Mouse (Mus musculus): ENCODE data around the gene Sclt1. TPM values are rescaled to one million over a fixed set of nuclear protein-coding genes. Genes with fewer than 3 reads are reported as not detected.

Gene Sclt1
- polyA plus RNA-seq, 1 experiment, result 21.4 TPM

DNA sequence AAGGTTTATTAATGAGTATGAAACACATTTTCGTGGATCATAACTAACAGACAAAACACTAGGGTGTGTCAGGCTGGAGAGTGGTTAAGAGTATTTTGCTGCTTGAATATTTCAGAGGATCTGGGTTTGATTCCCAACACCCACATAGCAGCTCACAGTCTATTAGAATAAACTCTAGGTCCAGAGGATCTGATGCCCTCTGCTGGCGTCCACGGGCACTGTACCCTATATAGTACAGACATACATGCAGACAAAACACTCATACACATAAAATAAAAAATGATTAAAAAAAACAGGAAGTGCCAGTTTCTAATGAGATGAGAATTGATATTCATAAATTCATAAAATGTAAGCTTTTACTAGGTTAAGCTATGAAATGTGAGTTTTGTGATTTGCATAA lies 130.1 kb downstream of the Sclt1 start:
- H3K4me3 ChIP-seq (ENCODE audit: low read depth, low read length), result no peak overlapping the region
- no peaks in the 10 kb centered on the region for H3K9me3 ChIP-seq (replicated peaks; ENCODE audit: control insufficient read depth, insufficient read depth, low read length, poor library complexity, severe bottlenecking)
- H3K27me3 ChIP-seq (ENCODE audit: control insufficient read depth, insufficient read depth, low read length, poor library complexity, severe bottlenecking), result no peaks in the 10 kb centered on the region
- no peaks in the 10 kb centered on the region for H3K4me1 ChIP-seq (ENCODE audit: control insufficient read depth, insufficient read depth, low read length)
- peak; percentile 41 for TF ChIP-seq CTCF (IDR thresholded peaks at IDR 0.05; ENCODE audit: low read depth, low read length)
- TF ChIP-seq POLR2A (IDR thresholded peaks at IDR 0.05; ENCODE audit: insufficient read depth, low read length), result no peak
- no peak for TF ChIP-seq EP300 (IDR thresholded peaks at IDR 0.05; ENCODE audit: insufficient read depth, low read depth, low read length)
- H3K9ac ChIP-seq (ENCODE audit: low read depth, poor library complexity, severe bottlenecking), result no peak overlapping the region
- H3K36me3 ChIP-seq (ENCODE audit: control insufficient read depth, insufficient read depth, low read length, poor library complexity, severe bottlenecking), result peaks cover 84% of the 10 kb centered on the region
- no peak overlapping the region for H3K27ac ChIP-seq (ENCODE audit: insufficient read depth, low read length)

GRCm38 (mm10) chr3:41609071-41609470 lies 133.2 kb downstream of the Sclt1 start:
- Histone ChIP-seq H3K36me3 (ENCODE audit: control insufficient read depth, insufficient read depth, low read length, poor library complexity, severe bottlenecking) (peaks cover 98% of the 10 kb centered on the region), H3K4me3 (ENCODE audit: low read depth, low read length) (no peak overlapping the region), H3K9me3 (replicated peaks; ENCODE audit: control insufficient read depth, insufficient read depth, low read length, poor library complexity, severe bottlenecking) (no peaks in the 10 kb centered on the region), H3K27me3 (ENCODE audit: control insufficient read depth, insufficient read depth, low read length, poor library complexity, severe bottlenecking) (no peaks in the 10 kb centered on the region), H3K9ac (ENCODE audit: low read depth, poor library complexity, severe bottlenecking) (no peak overlapping the region), H3K27ac (ENCODE audit: insufficient read depth, low read length) (no peak overlapping the region), H3K4me1 (ENCODE audit: control insufficient read depth, insufficient read depth, low read length) (no peaks in the 10 kb centered on the region)
- no peak for TF ChIP-seq CTCF (IDR thresholded peaks at IDR 0.05; ENCODE audit: low read depth, low read length)

GRCm38 (mm10) chr3:41607467-41607866 lies 134.8 kb downstream of the Sclt1 start:
- Histone ChIP-seq H3K9me3 (replicated peaks; ENCODE audit: control insufficient read depth, insufficient read depth, low read length, poor library complexity, severe bottlenecking) (no peaks in the 10 kb centered on the region), H3K4me1 (ENCODE audit: control insufficient read depth, insufficient read depth, low read length) (no peaks in the 10 kb centered on the region), H3K9ac (ENCODE audit: low read depth, poor library complexity, severe bottlenecking) (no peak overlapping the region), H3K4me3 (ENCODE audit: low read depth, low read length) (no peak overlapping the region), H3K36me3 (ENCODE audit: control insufficient read depth, insufficient read depth, low read length, poor library complexity, severe bottlenecking) (peaks cover 99% of the 10 kb centered on the region), H3K27ac (ENCODE audit: insufficient read depth, low read length) (no peak overlapping the region), H3K27me3 (ENCODE audit: control insufficient read depth, insufficient read depth, low read length, poor library complexity, severe bottlenecking) (no peaks in the 10 kb centered on the region)
- no peak for TF ChIP-seq EP300 (IDR thresholded peaks at IDR 0.05; ENCODE audit: insufficient read depth, low read depth, low read length)
- no peak for TF ChIP-seq CTCF (IDR thresholded peaks at IDR 0.05; ENCODE audit: low read depth, low read length)
- no peak for TF ChIP-seq POLR2A (IDR thresholded peaks at IDR 0.05; ENCODE audit: insufficient read depth, low read length)

DNA sequence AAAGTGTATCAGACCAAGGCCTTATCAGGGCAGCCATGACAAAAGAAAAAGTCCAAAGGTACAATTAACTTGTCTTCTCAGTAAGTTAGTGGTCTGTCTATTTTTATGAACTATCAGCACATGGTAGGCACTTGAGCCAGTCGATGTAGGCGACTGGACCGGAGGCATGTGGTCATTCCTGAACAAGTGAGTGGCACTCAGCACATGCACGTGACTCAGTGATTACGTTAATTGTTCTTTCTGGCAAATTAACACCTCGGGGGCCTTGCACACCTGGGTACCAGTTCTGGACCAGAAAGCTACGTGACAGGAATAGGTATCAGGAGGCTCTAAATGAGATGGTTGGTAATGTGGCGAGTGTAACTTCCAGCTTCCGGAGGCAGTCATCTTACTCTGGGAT lies 135.3 kb downstream of the Sclt1 start:
- TF ChIP-seq EP300 (IDR thresholded peaks at IDR 0.05; ENCODE audit: insufficient read depth, low read depth, low read length), result no peak
- no peak for TF ChIP-seq CTCF (IDR thresholded peaks at IDR 0.05; ENCODE audit: low read depth, low read length)
- TF ChIP-seq POLR2A (IDR thresholded peaks at IDR 0.05; ENCODE audit: insufficient read depth, low read length), result no peak
- no peak overlapping the region for H3K27ac ChIP-seq (ENCODE audit: insufficient read depth, low read length)
- no peak overlapping the region for H3K9ac ChIP-seq (ENCODE audit: low read depth, poor library complexity, severe bottlenecking)
- H3K4me3 ChIP-seq (ENCODE audit: low read depth, low read length), result no peak overlapping the region
- no peaks in the 10 kb centered on the region for H3K4me1 ChIP-seq (ENCODE audit: control insufficient read depth, insufficient read depth, low read length)
- H3K27me3 ChIP-seq (ENCODE audit: control insufficient read depth, insufficient read depth, low read length, poor library complexity, severe bottlenecking), result no peaks in the 10 kb centered on the region
- H3K36me3 ChIP-seq (ENCODE audit: control insufficient read depth, insufficient read depth, low read length, poor library complexity, severe bottlenecking), result peaks cover 98% of the 10 kb centered on the region
- no peaks in the 10 kb centered on the region for H3K9me3 ChIP-seq (replicated peaks; ENCODE audit: control insufficient read depth, insufficient read depth, low read length, poor library complexity, severe bottlenecking)

DNA sequence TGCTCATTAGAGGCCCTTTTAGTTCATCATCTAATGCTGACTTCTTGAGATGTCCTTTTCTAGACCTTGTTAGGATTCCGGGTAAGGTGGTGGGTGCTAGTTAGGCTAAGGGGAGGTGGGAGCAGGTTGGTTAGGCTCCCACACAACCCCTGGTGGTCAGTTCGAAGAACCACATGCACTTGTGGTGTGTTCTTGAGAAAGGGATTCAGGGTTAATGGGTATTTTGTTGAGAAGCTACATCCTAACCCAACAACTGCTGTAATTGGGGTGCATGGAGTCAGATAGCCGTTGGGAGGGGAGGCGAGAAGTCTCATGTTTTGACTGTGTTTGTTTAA lies 136.0 kb downstream of the Sclt1 start:
- TF ChIP-seq CTCF (IDR thresholded peaks at IDR 0.05; ENCODE audit: low read depth, low read length), result peak; percentile 22
- TF ChIP-seq POLR2A (IDR thresholded peaks at IDR 0.05; ENCODE audit: insufficient read depth, low read length), result no peak
- no peaks in the 10 kb centered on the region for H3K9me3 ChIP-seq (replicated peaks; ENCODE audit: control insufficient read depth, insufficient read depth, low read length, poor library complexity, severe bottlenecking)

GRCm38 (mm10) chr3:41605601-41606329 lies 136.5 kb downstream of the Sclt1 start:
- peaks cover 98% of the 10 kb centered on the region for H3K36me3 ChIP-seq (ENCODE audit: control insufficient read depth, insufficient read depth, low read length, poor library complexity, severe bottlenecking)

More for the DNA sequence above, 136.0 kb downstream of the Sclt1 start:
- H3K27ac ChIP-seq (ENCODE audit: insufficient read depth, low read length), result no peak overlapping the region
- H3K4me1 ChIP-seq (ENCODE audit: control insufficient read depth, insufficient read depth, low read length), result no peaks in the 10 kb centered on the region
- no peak overlapping the region for H3K4me3 ChIP-seq (ENCODE audit: low read depth, low read length)
- H3K36me3 ChIP-seq (ENCODE audit: control insufficient read depth, insufficient read depth, low read length, poor library complexity, severe bottlenecking), result peaks cover 98% of the 10 kb centered on the region
- no peaks in the 10 kb centered on the region for H3K27me3 ChIP-seq (ENCODE audit: control insufficient read depth, insufficient read depth, low read length, poor library complexity, severe bottlenecking)
- H3K9ac ChIP-seq (ENCODE audit: low read depth, poor library complexity, severe bottlenecking), result no peak overlapping the region

More at GRCm38 (mm10) chr3:41605601-41606329, 136.5 kb downstream of the Sclt1 start:
- Histone ChIP-seq H3K27ac (ENCODE audit: insufficient read depth, low read length) (no peak overlapping the region), H3K4me3 (ENCODE audit: low read depth, low read length) (no peak overlapping the region), H3K27me3 (ENCODE audit: control insufficient read depth, insufficient read depth, low read length, poor library complexity, severe bottlenecking) (no peaks in the 10 kb centered on the region), H3K9ac (ENCODE audit: low read depth, poor library complexity, severe bottlenecking) (no peak overlapping the region), H3K4me1 (ENCODE audit: control insufficient read depth, insufficient read depth, low read length) (no peaks in the 10 kb centered on the region), H3K9me3 (replicated peaks; ENCODE audit: control insufficient read depth, insufficient read depth, low read length, poor library complexity, severe bottlenecking) (no peaks in the 10 kb centered on the region)
- TF ChIP-seq EP300 (IDR thresholded peaks at IDR 0.05; ENCODE audit: insufficient read depth, low read depth, low read length) (no peak), POLR2A (IDR thresholded peaks at IDR 0.05; ENCODE audit: insufficient read depth, low read length) (no peak), CTCF (IDR thresholded peaks at IDR 0.05; ENCODE audit: low read depth, low read length) (no peak)
